Mouse (Mus musculus): Measurements from ENCODE around the gene Adam12. TPM values are rescaled to one million over a fixed set of nuclear protein-coding genes. Genes with fewer than 3 reads are reported as not detected.

The Adam12 gene
- polyA plus RNA-seq, 1 experiment from 2014 or later = 5.4 TPM

DNA sequence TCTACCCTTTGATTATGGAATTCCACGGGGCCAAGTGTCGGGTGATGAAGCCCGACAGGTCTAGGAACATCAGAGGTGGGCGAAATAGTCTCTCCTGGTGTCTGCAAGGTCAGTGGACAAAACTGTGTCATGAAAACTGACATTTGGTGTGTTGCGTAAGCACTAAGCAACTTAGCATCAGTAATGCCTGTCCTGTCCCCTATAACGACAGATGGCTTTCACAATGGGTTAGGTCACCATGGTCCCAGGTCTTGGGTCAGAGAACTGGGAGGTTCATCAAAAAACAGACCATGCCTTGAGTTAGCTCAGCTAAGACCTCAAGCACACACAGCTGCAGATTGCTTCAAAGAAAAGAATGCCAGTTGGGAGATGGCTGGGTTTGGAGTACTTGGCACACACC, 200.2 kb downstream of the Adam12 start:
- H3K4me2 ChIP-seq (ENCODE audit: low read depth) = no peak overlapping the region
- 88% methylated on average over 6 of the region's 6 CpGs for whole genome bisulfite sequencing

DNA sequence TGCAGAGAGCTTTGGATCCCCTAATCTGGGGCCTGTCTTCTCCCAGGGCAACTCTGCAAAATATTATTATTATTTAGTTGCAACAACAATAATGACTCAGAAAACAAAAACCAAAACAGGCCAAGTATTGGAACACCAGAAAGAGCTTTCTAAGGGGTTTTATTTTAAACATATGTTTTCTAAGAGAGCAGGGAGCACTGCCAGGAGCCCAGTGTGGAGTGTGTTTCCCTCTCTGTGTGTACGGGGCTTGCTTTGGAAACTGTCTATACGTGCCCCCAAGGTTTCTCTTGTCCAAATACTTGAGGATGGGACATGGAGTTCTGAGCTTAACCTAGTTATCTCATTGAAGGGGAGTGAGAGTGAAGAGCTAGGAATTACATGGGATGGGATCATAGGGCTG, 200.7 kb downstream of the Adam12 start:
- no peaks in the 10 kb centered on the region for H3K36me3 ChIP-seq (ENCODE audit: control insufficient read depth, insufficient read depth, low read length)
- H3K9ac ChIP-seq (ENCODE audit: low read length) = no peak overlapping the region
- no peaks in the 10 kb centered on the region for H3K4me1 ChIP-seq (ENCODE audit: control insufficient read depth, insufficient read depth, low read length)
- 72% methylated on average over 2 of the region's 2 CpGs for WGBS
- H3K4me3 ChIP-seq (ENCODE audit: low read depth, low read length) = no peak overlapping the region
- H3K9me3 ChIP-seq (ENCODE audit: control insufficient read depth, low read length) = no peaks in the 10 kb centered on the region
- no peak overlapping the region for H3K27ac ChIP-seq (ENCODE audit: low read depth, low read length)
- H3K27me3 ChIP-seq (ENCODE audit: control insufficient read depth, insufficient read depth, low read length) = no peaks in the 10 kb centered on the region
- DNase-seq (ENCODE audit: low spot score) = no peak
- no peak overlapping the region for H3K4me2 ChIP-seq (ENCODE audit: low read depth)
- ATAC-seq (ENCODE audit: insufficient read depth, low FRiP score, low TSS enrichment) = no peak

More for the DNA sequence above, 200.2 kb downstream of the Adam12 start:
- DNase-seq (ENCODE audit: low spot score) (no peak), ATAC-seq (ENCODE audit: insufficient read depth, low FRiP score, low TSS enrichment) (no peak)
- no peak overlapping the region for H3K27ac ChIP-seq (ENCODE audit: low read depth, low read length)
- no peaks in the 10 kb centered on the region for H3K27me3 ChIP-seq (ENCODE audit: control insufficient read depth, insufficient read depth, low read length)
- H3K36me3 ChIP-seq (ENCODE audit: control insufficient read depth, insufficient read depth, low read length) = no peaks in the 10 kb centered on the region
- H3K9ac ChIP-seq (ENCODE audit: low read length) = no peak overlapping the region
- no peaks in the 10 kb centered on the region for H3K9me3 ChIP-seq (ENCODE audit: control insufficient read depth, low read length)
- H3K4me3 ChIP-seq (ENCODE audit: low read depth, low read length) = no peak overlapping the region
- H3K4me1 ChIP-seq (ENCODE audit: control insufficient read depth, insufficient read depth, low read length) = no peaks in the 10 kb centered on the region

DNA sequence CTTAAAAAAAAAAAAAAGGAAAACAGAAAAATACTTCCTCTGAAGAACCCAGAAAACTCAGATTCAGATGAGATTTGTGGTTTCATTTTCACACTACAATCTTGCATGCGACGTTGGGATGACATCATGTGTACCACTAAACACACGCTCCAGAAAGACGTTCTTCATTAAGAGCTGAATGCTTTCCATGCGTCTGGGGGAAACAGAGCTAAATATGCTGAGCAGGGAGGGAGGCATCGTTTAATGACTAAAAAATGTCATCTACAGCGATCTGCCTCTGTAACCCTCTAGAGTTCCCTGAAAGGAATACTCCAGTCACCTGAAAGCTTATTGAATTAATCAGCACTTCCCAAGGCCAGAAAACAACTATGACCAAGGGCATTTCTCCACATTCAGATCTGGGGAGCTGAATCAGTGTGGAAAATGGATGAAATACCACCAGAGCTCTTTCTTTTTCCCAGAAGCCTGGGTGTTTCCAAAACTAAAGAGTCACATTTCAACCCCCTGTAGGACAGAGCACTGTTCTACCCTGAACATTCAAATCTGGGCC, 203.6 kb downstream of the Adam12 start:
- WGBS = 86% methylated on average over 7 of the region's 7 CpGs
- Histone ChIP-seq H3K4me1 (ENCODE audit: control insufficient read depth, insufficient read depth, low read length) (no peaks in the 10 kb centered on the region), H3K27me3 (ENCODE audit: control insufficient read depth, insufficient read depth, low read length) (no peaks in the 10 kb centered on the region), H3K9me3 (ENCODE audit: control insufficient read depth, low read length) (no peaks in the 10 kb centered on the region), H3K27ac (ENCODE audit: low read depth, low read length) (no peak overlapping the region), H3K36me3 (ENCODE audit: control insufficient read depth, insufficient read depth, low read length) (no peaks in the 10 kb centered on the region), H3K4me2 (ENCODE audit: low read depth) (no peak overlapping the region), H3K9ac (ENCODE audit: low read length) (no peak overlapping the region), H3K4me3 (ENCODE audit: low read depth, low read length) (no peak overlapping the region)
- ATAC-seq (ENCODE audit: insufficient read depth, low FRiP score, low TSS enrichment) (no peak), DNase-seq (ENCODE audit: low spot score) (no peak)

DNA sequence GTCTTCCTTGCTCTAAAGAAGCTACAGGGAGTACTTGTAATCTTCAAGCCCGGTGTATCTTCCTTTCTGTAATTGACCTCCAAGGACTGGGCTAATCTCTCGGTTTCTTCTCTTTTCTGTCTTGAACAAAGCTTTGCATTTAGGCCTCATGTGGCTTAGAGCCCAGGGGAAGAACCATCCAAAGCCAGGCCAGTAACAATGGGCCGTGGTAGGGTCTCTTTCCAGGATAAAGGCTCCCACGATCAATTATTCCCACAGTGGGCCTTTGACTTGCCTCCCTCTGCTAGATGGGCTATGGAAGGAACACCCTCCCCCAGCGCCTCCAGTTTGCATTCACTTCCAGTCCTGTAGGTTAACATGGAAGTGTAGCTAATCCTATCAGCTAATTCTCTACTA, 204.9 kb downstream of the Adam12 start:
- no peak overlapping the region for H3K4me3 ChIP-seq (ENCODE audit: low read depth, low read length)
- no peak overlapping the region for H3K9ac ChIP-seq (ENCODE audit: low read length)
- ATAC-seq (ENCODE audit: insufficient read depth, low FRiP score, low TSS enrichment) = no peak
- H3K4me2 ChIP-seq (ENCODE audit: low read depth) = no peak overlapping the region
- H3K4me1 ChIP-seq (ENCODE audit: control insufficient read depth, insufficient read depth, low read length) = no peaks in the 10 kb centered on the region
- no peaks in the 10 kb centered on the region for H3K27me3 ChIP-seq (ENCODE audit: control insufficient read depth, insufficient read depth, low read length)
- no peaks in the 10 kb centered on the region for H3K36me3 ChIP-seq (ENCODE audit: control insufficient read depth, insufficient read depth, low read length)
- 43% methylated on average over 5 of the region's 5 CpGs for whole genome bisulfite sequencing
- no peak for DNase-seq (ENCODE audit: low spot score)
- no peaks in the 10 kb centered on the region for H3K9me3 ChIP-seq (ENCODE audit: control insufficient read depth, low read length)
- H3K27ac ChIP-seq (ENCODE audit: low read depth, low read length) = no peak overlapping the region

DNA sequence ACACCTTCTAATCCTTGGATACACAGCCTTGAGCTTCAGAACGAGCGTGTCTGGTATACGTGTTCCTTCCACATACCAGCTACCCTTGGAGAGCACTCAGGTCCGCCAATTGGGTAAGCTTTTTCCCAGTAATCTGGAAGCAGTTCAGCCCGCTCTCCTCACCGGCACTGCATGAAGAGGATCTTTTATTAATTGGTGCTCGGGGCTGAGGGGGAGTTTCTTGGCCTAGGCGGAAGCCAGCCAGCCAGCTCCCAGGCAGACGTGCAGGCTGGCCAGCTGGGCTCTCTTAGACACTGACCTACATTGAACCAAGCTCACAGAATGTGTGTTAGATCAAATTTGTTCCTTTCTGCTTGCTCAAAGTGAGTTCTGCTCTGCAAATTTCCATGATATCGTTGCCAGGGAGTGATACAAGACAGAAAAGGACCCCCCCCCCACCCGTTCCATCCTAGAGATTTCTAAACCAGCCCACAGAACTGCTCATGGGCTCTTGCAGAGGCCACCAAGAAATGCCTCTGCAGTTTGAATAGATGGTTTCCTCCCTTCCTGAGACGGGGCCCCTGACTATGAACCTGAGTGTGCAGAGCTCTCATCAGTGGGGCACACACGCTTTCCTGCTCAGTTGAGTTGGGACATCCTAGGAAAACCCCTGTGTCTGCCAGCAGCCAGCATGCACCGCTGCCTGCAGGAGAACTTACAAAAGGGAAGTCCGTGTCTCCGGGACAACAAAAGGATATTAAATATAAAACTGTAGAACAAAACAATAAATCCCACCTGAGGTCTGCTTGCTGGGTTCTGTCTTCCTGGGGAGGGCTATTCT, 205.5 kb downstream of the Adam12 start:
- H3K9ac ChIP-seq (ENCODE audit: low read length) = no peak overlapping the region
- no peaks in the 10 kb centered on the region for H3K9me3 ChIP-seq (ENCODE audit: control insufficient read depth, low read length)
- H3K36me3 ChIP-seq (ENCODE audit: control insufficient read depth, insufficient read depth, low read length) = no peaks in the 10 kb centered on the region
- WGBS = 66% methylated on average over 16 of the region's 16 CpGs
- no peaks in the 10 kb centered on the region for H3K4me1 ChIP-seq (ENCODE audit: control insufficient read depth, insufficient read depth, low read length)
- H3K27ac ChIP-seq (ENCODE audit: low read depth, low read length) = no peak overlapping the region
- ATAC-seq (ENCODE audit: insufficient read depth, low FRiP score, low TSS enrichment) (no peak), DNase-seq (ENCODE audit: low spot score) (no peak)
- H3K27me3 ChIP-seq (ENCODE audit: control insufficient read depth, insufficient read depth, low read length) = no peaks in the 10 kb centered on the region
- H3K4me2 ChIP-seq (ENCODE audit: low read depth) = no peak overlapping the region
- H3K4me3 ChIP-seq (ENCODE audit: low read depth, low read length) = no peak overlapping the region

DNA sequence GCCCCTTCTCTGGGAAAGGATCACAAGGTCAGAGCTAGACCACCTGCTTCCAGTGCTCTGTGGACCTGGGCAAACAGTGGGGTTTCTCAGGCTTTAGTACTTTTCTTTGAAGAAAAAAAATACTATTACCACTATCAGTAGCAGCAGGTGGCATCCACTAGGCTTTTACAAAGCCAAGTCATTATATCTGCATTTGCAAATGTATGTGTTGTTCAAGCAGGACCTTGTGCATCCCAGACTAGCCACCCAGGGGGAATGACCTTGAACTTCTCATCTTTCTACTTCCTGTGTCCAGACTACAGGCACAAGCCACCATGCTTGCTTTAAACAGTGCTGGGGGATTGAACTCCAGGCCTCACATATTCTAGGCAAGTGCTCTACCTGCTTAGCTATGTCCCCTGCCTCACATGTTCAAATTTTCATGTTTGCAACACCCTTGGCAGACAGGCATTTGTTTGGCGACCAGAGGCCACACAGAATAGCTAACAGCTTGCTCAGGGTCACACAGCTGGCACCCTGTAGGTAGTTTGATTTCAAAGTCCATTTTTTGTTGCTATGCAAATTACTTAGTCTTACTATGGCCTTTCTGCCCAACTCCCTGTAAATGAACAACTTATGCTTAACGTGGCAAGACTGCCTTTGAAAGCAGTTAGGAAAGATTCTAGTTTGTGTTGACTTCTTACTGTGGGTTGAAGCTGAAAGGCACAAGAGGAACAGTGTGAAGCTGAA, 209.6 kb downstream of the Adam12 start:
- ATAC-seq (ENCODE audit: insufficient read depth, low FRiP score, low TSS enrichment) (no peak), DNase-seq (ENCODE audit: low spot score) (no peak)
- no peak overlapping the region for H3K27ac ChIP-seq (ENCODE audit: low read depth, low read length)
- H3K4me1 ChIP-seq (ENCODE audit: control insufficient read depth, insufficient read depth, low read length) = no peaks in the 10 kb centered on the region
- H3K36me3 ChIP-seq (ENCODE audit: control insufficient read depth, insufficient read depth, low read length) = no peaks in the 10 kb centered on the region
- no peaks in the 10 kb centered on the region for H3K27me3 ChIP-seq (ENCODE audit: control insufficient read depth, insufficient read depth, low read length)
- no peak overlapping the region for H3K4me2 ChIP-seq (ENCODE audit: low read depth)
- H3K4me3 ChIP-seq (ENCODE audit: low read depth, low read length) = no peak overlapping the region
- no peak overlapping the region for H3K9ac ChIP-seq (ENCODE audit: low read length)
- no peaks in the 10 kb centered on the region for H3K9me3 ChIP-seq (ENCODE audit: control insufficient read depth, low read length)
- 66% methylated on average over 2 of the region's 2 CpGs for WGBS

DNA sequence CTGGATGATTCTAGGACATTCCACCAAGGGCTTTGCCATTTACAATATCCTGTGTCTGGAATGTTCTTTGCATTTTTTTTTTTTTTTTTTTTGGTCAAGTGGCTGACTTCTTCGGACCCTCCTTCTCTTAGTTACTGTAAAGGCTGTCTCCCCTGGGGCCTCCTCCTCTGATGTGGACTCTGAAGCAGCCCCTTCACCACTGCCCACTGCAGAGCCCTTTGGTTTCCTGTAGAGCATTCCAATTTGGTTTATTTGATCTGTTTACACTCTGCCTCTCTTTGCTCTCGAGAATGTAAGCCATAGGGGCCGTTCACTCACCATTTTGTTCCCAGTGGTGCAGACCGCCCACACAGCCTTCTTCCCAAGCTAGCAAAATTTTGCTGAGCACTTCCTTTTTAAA, 216.7 kb downstream of the Adam12 start:
- WGBS = 61% methylated on average over 4 of the region's 4 CpGs
- H3K27ac ChIP-seq (ENCODE audit: low read depth, low read length) = no peak overlapping the region

DNA sequence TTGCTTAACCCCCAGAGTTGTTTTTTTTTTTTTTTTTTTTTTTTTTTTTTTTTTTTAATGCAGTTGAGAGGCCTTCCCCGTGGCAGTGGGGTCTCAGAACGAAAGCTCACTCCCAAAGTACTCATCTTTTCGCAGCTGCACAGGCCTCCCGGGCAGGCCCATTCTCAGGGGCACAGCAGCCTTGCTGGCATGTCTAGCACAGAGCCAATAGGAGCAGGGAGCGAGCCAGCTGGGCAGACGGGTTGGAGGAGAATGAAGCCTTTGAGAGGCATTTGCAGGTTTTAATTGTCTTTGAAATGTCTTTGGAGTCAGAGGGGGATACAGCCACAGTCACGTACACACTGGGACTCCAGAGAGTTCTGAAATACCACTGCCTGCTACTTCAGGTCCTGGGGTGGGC, 217.2 kb downstream of the Adam12 start:
- Histone ChIP-seq H3K27ac (ENCODE audit: low read depth, low read length) (no peak overlapping the region), H3K9ac (ENCODE audit: low read length) (no peak overlapping the region), H3K4me2 (ENCODE audit: low read depth) (no peak overlapping the region), H3K4me1 (ENCODE audit: control insufficient read depth, insufficient read depth, low read length) (no peaks in the 10 kb centered on the region), H3K27me3 (ENCODE audit: control insufficient read depth, insufficient read depth, low read length) (no peaks in the 10 kb centered on the region), H3K36me3 (ENCODE audit: control insufficient read depth, insufficient read depth, low read length) (no peaks in the 10 kb centered on the region), H3K4me3 (ENCODE audit: low read depth, low read length) (no peak overlapping the region), H3K9me3 (ENCODE audit: control insufficient read depth, low read length) (no peaks in the 10 kb centered on the region)
- DNase-seq (ENCODE audit: low spot score) = no peak
- 23% methylated on average over 7 of the region's 7 CpGs for WGBS
- ATAC-seq (ENCODE audit: insufficient read depth, low FRiP score, low TSS enrichment) = no peak

More for the DNA sequence above, 216.7 kb downstream of the Adam12 start:
- no peaks in the 10 kb centered on the region for H3K27me3 ChIP-seq (ENCODE audit: control insufficient read depth, insufficient read depth, low read length)
- no peaks in the 10 kb centered on the region for H3K36me3 ChIP-seq (ENCODE audit: control insufficient read depth, insufficient read depth, low read length)
- no peak overlapping the region for H3K4me2 ChIP-seq (ENCODE audit: low read depth)
- H3K9me3 ChIP-seq (ENCODE audit: control insufficient read depth, low read length) = no peaks in the 10 kb centered on the region
- ATAC-seq (ENCODE audit: insufficient read depth, low FRiP score, low TSS enrichment) = no peak
- no peaks in the 10 kb centered on the region for H3K4me1 ChIP-seq (ENCODE audit: control insufficient read depth, insufficient read depth, low read length)
- no peak for DNase-seq (ENCODE audit: low spot score)
- H3K9ac ChIP-seq (ENCODE audit: low read length) = no peak overlapping the region
- no peak overlapping the region for H3K4me3 ChIP-seq (ENCODE audit: low read depth, low read length)

Data from neural tube, embryonic 11.5 days (tissue).